Mouse (Mus musculus): Measurements from ENCODE around the gene Rnf141.

The Rnf141 gene

DNA sequence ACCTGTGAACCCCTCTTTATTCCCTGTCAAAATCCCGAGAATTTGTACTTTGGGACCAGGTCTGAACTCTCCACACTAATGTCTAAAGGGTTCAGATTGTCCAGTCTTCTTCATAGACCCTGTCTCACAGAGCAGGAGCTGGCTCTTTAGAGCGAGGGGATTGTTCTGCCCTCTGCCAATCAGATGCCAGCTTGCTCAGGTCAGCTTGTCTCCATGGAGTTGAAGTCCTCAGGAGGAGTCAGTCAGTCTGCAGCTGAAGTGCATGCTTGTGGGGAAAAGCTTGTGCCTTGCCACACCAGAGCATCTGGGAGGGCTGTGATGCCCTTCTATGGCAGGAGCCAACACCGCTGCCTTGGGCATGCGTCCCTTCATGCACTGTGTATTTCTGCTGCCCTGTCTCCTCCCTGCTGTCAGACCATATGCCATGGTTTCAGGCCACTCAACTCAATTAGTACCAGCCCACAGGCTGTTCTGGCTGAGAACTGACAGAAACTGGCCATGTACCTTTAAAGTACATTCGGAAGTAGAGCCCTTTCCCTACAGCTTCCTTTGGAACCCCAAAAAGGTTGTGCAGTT is 81.6 kb downstream of the Rnf141 start:
- DNase-seq, result no peak

DNA sequence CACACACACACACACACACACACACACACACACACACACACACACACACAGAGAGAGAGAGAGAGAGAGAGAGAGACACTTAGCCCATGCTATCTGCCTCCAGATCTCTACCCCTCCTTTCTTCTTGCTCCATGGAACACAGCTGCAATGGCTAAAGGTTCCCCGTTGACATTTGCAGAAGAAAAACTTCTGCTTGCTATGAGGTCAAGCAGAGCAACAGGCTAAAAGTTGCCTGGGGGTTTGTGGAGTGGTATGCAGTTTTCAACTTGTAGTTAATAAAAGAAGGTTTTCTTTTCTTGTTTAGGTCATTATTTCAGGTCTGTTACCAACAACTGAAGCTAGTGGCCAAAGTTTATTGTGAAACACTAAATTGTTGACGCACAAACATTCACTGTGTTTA is 87.8 kb downstream of the Rnf141 start:
- DNase-seq, result no peak

GRCm38 (mm10) chr7:110753926-110754330 is 90.3 kb downstream of the Rnf141 start:
- DNase-seq, result no peak

GRCm38 (mm10) chr7:110753310-110753709 is 90.9 kb downstream of the Rnf141 start:
- DNase-seq, result no peak

DNA sequence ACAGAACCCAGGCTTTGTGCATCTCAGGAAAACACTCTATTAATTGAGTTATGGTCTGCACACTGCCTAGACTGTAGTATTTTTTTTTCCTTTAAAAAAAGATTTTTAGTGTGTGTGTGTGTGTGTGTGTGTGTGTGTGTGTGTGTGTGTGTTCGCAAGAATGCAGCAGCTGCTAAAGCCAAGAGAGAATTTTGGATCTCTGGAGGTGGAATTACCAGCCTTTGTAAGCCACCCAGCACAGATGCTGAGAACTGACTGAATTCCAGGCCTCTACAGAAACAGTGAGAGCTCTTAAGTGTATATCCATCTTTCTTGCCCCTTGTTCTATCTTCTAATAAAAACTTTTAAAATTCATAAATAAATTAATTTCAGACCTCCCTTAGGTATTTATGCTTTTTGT is 92.6 kb downstream of the Rnf141 start:
- DNase-seq, result no peak

GRCm38 (mm10) chr7:110750834-110751233 is 93.4 kb downstream of the Rnf141 start:
- no peak for DNase-seq
